ENCODE assay signal across 8 mouse cellular contexts in the genomic region with DNA sequence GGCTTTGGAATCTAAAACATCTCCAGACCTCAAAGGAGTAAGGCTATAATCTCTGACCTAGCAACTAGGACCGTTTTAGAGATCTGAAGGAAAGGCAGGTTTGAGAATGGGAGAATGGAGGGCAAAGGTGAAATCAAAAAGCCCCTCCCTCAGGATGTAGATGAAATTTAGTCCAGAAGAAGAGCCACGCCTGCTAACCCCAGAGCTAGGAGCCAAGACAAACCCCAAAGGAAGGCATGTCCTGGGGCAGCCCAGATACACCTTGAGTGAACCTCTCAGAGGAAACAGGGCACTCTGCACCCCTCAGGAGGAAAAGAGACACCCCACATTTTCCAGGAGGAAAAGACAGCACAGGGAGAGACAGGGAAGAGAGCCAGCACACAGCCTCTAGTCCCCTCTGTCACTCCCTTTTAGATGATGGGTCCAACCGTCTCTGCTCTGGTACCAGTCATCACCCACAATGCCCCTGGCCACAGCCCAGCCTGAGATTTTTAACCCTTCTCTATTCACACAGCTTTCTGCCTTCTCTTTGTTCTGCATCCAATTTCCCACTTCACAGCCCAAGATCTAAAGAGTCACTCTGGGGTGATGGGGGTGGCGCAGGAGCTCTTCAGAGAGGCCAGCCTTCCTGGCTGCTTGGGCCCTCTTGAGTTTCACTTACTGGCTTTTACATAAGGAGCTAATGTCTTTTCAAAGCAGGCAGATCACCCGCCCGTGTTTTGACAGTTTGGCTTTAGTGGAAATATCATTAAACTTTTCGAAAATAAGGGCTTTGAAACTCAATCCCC.
DNase-seq lines count a peak whose midpoint lies in the region; ATAC-seq and TF ChIP-seq lines count a peak whose summit lies in the region.

No protein-coding gene starts in this region.

- H3K4me1 ChIP-seq in kidney, embryonic 14.5 days (ENCODE audit: control insufficient read depth, insufficient read depth, low read length): peaks cover 20% of the 10 kb centered on the region
- peaks cover 11% of the 10 kb centered on the region; the same call in 1 of the 2 replicates for H3K4me1 ChIP-seq in embryonic fibroblast, embryonic 13.5 days (ENCODE audit: control insufficient read depth, insufficient read depth, low read length)
- H3K4me1 ChIP-seq in limb, embryonic 13.5 days: peaks cover 24% of the 10 kb centered on the region
- H3K4me1 ChIP-seq in neural tube, embryonic 15.5 days: peaks cover 12% of the 10 kb centered on the region; the same call in 1 of the 2 replicates

- peak; percentile 90 for ATAC-seq in kidney, embryonic 14.5 days (ENCODE audit: low FRiP score, low TSS enrichment)
- ATAC-seq in limb, embryonic 13.5 days (ENCODE audit: low FRiP score, low read depth): no peak
- ATAC-seq in neural tube, embryonic 15.5 days (ENCODE audit: low FRiP score): no peak

- peak overlapping the region; percentile 97 for H3K27ac ChIP-seq in kidney, embryonic 14.5 days (ENCODE audit: low read depth, low read length)
- peak overlapping the region; percentile 70 for H3K27ac ChIP-seq in embryonic fibroblast, embryonic 13.5 days (ENCODE audit: insufficient read depth, low read length)
- peak overlapping the region; percentile 90 for H3K27ac ChIP-seq in limb, embryonic 13.5 days
- peak overlapping the region; percentile 70; the same call in 1 of the 2 replicates for H3K27ac ChIP-seq in neural tube, embryonic 15.5 days (replicated peaks)

- H3K9ac ChIP-seq in kidney, embryonic 14.5 days (ENCODE audit: low read depth, low read length): peak overlapping the region; percentile 13; the same call in 1 of the 2 replicates
- H3K9ac ChIP-seq in limb, embryonic 13.5 days: no peak overlapping the region
- no peak overlapping the region for H3K9ac ChIP-seq in neural tube, embryonic 15.5 days (replicated peaks)

- DNase-seq in kidney, postnatal 14 days: no peak
- DNase-seq in cerebellum, adult 18-20 months: no peak
- no peak for DNase-seq in layer of hippocampus, adult 18-20 months (ENCODE audit: low spot score in 2 of 2)
- DNase-seq in adrenal gland, postnatal 4 days (ENCODE audit: low spot score in 2 of 2): no peak

- 12% methylated on average over 7 of the region's 7 CpGs for WGBS in kidney, embryonic 14.5 days
- 28% methylated on average over 7 of the region's 7 CpGs for WGBS in limb, embryonic 13.5 days
- WGBS in neural tube, embryonic 15.5 days: 40% methylated on average over 7 of the region's 7 CpGs

- peak overlapping the region; percentile 8; the same call in 1 of the 2 replicates for H3K4me2 ChIP-seq in kidney, embryonic 14.5 days (replicated peaks; ENCODE audit: low read depth, low read length)
- peak overlapping the region; percentile 35 for H3K4me2 ChIP-seq in limb, embryonic 13.5 days (replicated peaks)
- H3K4me2 ChIP-seq in neural tube, embryonic 15.5 days: no peak overlapping the region

- TF ChIP-seq POLR2A in embryonic fibroblast, embryonic 13.5 days (IDR thresholded peaks at IDR 0.05; ENCODE audit: low read depth, low read length): no peak

- no peak overlapping the region for H3K4me3 ChIP-seq in kidney, embryonic 14.5 days (ENCODE audit: low read length)
- no peak overlapping the region for H3K4me3 ChIP-seq in embryonic fibroblast, embryonic 13.5 days (ENCODE audit: insufficient read depth, low read length)
- no peak overlapping the region for H3K4me3 ChIP-seq in limb, embryonic 13.5 days
- no peak overlapping the region for H3K4me3 ChIP-seq in neural tube, embryonic 15.5 days (replicated peaks)

- H3K36me3 ChIP-seq in kidney, embryonic 14.5 days (ENCODE audit: control insufficient read depth, insufficient read depth, low read length): no peaks in the 10 kb centered on the region
- no peaks in the 10 kb centered on the region for H3K36me3 ChIP-seq in limb, embryonic 13.5 days
- H3K36me3 ChIP-seq in neural tube, embryonic 15.5 days: no peaks in the 10 kb centered on the region

- TF ChIP-seq CTCF in embryonic fibroblast, embryonic 13.5 days (IDR thresholded peaks at IDR 0.05; ENCODE audit: borderline replicate concordance, insufficient read depth, low read length): no peak

- no peaks in the 10 kb centered on the region for H3K9me3 ChIP-seq in kidney, embryonic 14.5 days (ENCODE audit: control insufficient read depth, low read length)
- H3K9me3 ChIP-seq in limb, embryonic 13.5 days: no peaks in the 10 kb centered on the region
- H3K9me3 ChIP-seq in neural tube, embryonic 15.5 days (replicated peaks): no peaks in the 10 kb centered on the region

- no peaks in the 10 kb centered on the region for H3K27me3 ChIP-seq in kidney, embryonic 14.5 days (ENCODE audit: control insufficient read depth, insufficient read depth, low read length)
- H3K27me3 ChIP-seq in limb, embryonic 13.5 days: no peaks in the 10 kb centered on the region
- no peaks in the 10 kb centered on the region for H3K27me3 ChIP-seq in neural tube, embryonic 15.5 days (replicated peaks)
